Mouse (Mus musculus): ENCODE measurements around the gene Rtkn. TPM values are rescaled to one million over a fixed set of nuclear protein-coding genes. Genes with fewer than 3 reads are reported as not detected.
"Not testable (repeated sequence)": the region's sequence is repeated elsewhere in the genome, so short reads cannot be mapped to it uniquely, and the experiment has no call there.

The Rtkn gene
- polyA plus RNA-seq, 1 experiment from 2014 or later, result 62.6 TPM

DNA sequence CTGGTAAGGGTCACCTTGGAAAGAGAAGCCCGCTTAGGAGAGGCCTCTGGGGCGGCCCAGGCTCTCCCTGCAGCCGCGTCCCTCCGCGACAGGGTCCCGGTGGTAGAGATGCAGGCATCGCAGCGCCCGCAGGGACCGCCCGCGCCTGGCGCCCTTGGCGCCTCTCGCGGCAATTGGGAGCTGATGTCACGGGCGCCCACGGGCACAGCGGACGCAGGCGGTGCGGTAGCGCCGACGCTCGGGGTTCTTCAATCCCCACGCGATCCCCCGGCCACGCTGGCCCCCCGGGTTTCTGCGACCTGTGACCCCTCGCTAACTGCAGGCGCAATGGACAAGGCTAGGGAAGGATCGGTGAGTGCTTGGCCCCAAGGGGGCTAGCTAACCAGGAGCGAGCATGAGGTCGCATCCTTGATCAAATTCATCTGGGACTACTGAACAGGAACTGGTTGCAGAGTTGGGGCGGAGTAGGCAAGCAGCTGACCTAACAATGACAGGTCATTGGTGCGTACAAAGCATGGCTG lies 7.0 kb downstream of the Rtkn start:
- Histone ChIP-seq H3K9me3 (no peaks in the 10 kb centered on the region), H3K4me2 (peak overlapping the region; percentile 73), H3K4me3 (replicated peaks) (peak overlapping the region; percentile 36), H3K27me3 (no peaks in the 10 kb centered on the region; the same call in 1 of the 2 replicates), H3K27ac (no peak overlapping the region), H3K36me3 (peaks cover 29% of the 10 kb centered on the region), H3K4me1 (replicated peaks) (peaks cover 68% of the 10 kb centered on the region), H3K9ac (replicated peaks) (peak overlapping the region; percentile 61)
- WGBS, result 4% methylated on average over 41 of the region's 41 CpGs
- ATAC-seq (ENCODE audit: insufficient number of reproducible peaks, insufficient read depth, low FRiP score, low TSS enrichment, low read depth), result no peak

DNA sequence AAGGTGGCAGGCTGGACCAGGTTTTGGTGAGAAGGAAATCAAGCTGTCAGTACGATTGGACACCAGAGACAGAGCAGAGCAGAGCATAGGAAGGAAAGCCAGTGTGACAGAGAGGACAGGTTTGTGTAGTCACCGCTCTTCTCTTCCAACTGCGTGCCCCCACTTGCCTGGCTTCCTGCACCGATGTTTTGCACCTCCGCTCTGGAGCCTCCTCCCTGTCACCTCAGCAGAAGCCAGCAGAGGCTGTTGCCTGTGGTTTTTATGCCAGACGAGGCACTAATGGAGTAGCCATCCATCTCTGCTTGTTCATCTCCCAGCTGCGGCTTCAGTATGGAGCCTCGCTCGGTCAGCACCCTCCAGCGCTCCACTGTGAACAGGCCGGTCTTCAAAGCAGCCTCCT lies 7.6 kb downstream of the Rtkn start:
- Histone ChIP-seq H3K36me3 (peaks cover 35% of the 10 kb centered on the region), H3K4me2 (peak overlapping the region; percentile 73), H3K4me3 (replicated peaks) (no peak overlapping the region), H3K9me3 (no peaks in the 10 kb centered on the region), H3K27me3 (no peaks in the 10 kb centered on the region; the same call in 1 of the 2 replicates), H3K27ac (no peak overlapping the region), H3K9ac (replicated peaks) (no peak overlapping the region), H3K4me1 (replicated peaks) (peaks cover 65% of the 10 kb centered on the region)
- no peak for ATAC-seq (ENCODE audit: insufficient number of reproducible peaks, insufficient read depth, low FRiP score, low TSS enrichment, low read depth)
- WGBS, result 35% methylated on average over 11 of the region's 11 CpGs

DNA sequence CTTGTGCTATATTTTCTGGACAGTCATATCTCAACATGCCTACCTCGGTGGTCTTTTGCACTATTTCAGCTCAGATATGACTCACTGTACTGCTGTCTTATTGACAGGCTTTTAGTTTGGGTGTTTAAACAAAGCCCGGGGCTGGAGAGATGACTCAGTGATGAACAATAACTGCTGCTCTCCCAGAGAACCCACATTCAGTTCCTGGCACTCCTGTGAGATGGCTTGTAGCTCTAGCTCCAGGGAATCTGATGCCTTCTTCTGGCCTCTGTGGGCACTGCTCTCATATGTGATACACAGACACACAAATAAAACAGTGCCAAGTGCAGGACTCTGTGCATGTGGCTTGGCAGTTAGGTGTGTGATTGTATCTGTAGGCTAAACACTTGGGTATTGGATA lies 9.9 kb downstream of the Rtkn start:
- 88% methylated on average over 2 of the region's 2 CpGs for WGBS
- no peak for ATAC-seq (ENCODE audit: insufficient number of reproducible peaks, insufficient read depth, low FRiP score, low TSS enrichment, low read depth)
- H3K4me1 ChIP-seq (replicated peaks), result peaks cover 42% of the 10 kb centered on the region
- no peak overlapping the region for H3K4me2 ChIP-seq
- H3K9me3 ChIP-seq, result no peaks in the 10 kb centered on the region
- H3K27me3 ChIP-seq, result no peaks in the 10 kb centered on the region; the same call in 1 of the 2 replicates
- no peak overlapping the region for H3K4me3 ChIP-seq (replicated peaks)
- peak overlapping the region; percentile 60; the same call in 1 of the 2 replicates for H3K27ac ChIP-seq
- H3K9ac ChIP-seq (replicated peaks), result no peak overlapping the region
- H3K36me3 ChIP-seq, result peaks cover 48% of the 10 kb centered on the region

DNA sequence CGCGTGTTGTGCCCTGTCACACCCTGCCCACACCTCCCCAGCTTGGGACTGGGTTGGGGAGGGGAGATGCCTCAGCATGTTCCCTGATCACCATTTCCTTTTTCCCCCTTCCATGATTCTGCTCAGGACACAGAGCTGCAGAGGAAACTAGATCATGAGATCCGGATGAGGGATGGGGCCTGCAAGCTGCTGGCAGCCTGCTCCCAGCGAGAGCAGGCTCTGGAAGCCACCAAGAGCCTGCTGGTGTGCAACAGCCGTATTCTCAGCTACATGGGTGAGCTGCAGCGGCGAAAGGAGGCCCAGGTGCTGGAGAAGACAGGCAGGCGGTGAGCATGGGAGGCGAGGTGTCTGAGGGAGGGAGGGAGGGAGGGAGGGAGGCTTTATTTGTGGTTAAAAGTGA lies 10.5 kb downstream of the Rtkn start:
- Histone ChIP-seq H3K9ac (replicated peaks) (0 out of 2 replicates have a peak overlapping the region, but pooled peaks have one; percentile 8), H3K4me2 (no peak overlapping the region), H3K9me3 (no peaks in the 10 kb centered on the region), H3K36me3 (peaks cover 54% of the 10 kb centered on the region), H3K27me3 (no peaks in the 10 kb centered on the region; the same call in 1 of the 2 replicates), H3K4me1 (replicated peaks) (peaks cover 39% of the 10 kb centered on the region), H3K4me3 (replicated peaks) (no peak overlapping the region), H3K27ac (peak overlapping the region; percentile 60)
- ATAC-seq (ENCODE audit: insufficient number of reproducible peaks, insufficient read depth, low FRiP score, low TSS enrichment, low read depth), result no peak
- WGBS, result 53% methylated on average over 9 of the region's 9 CpGs

DNA sequence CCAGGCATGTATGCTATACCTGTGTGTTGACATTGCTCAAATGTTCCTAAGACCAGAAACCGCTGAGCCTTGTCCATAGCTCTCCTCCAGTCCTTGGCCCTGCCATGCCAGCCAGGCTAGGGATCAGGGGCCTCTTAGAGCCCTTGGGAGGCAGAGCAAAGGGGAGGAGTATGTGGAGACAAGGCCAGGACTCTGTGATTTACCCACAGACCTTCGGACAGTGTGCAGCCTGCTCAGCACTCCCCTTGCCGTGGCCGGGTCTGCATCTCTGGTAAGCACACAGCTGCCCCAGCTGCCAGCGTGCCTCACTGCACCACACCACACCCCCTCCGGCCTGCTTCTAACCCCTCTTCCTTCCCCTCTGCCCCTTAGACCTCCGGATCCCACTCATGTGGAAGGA lies 12.0 kb downstream of the Rtkn start:
- no peak for ATAC-seq (ENCODE audit: insufficient number of reproducible peaks, insufficient read depth, low FRiP score, low TSS enrichment, low read depth)
- Histone ChIP-seq H3K36me3 (peaks cover 69% of the 10 kb centered on the region), H3K4me1 (replicated peaks) (peaks cover 28% of the 10 kb centered on the region), H3K4me2 (no peak overlapping the region), H3K27me3 (no peaks in the 10 kb centered on the region; the same call in 1 of the 2 replicates), H3K9ac (replicated peaks) (no peak overlapping the region), H3K4me3 (replicated peaks) (no peak overlapping the region), H3K9me3 (no peaks in the 10 kb centered on the region), H3K27ac (peak overlapping the region; percentile 2; the same call in 1 of the 2 replicates)
- WGBS, result 68% methylated on average over 7 of the region's 7 CpGs

DNA sequence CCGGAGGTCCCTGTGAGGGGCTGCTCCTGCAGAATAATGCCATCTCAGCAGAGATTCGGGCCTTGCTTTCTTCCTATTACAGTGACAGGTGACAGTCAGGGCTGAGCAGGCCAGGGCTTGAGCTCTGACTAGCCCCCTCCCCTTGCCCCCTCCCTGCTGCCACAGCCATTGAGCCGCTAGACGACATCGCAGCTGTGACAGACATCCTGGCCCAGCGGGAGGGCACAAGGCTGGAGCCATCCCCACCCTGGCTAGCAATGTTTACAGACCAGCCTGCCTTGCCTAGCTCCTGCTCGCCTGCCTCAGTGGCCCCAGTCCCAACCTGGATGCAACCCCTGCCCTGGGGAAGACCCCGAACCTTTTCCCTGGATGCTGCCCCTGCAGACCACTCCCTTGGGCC lies 16.5 kb downstream of the Rtkn start:
- H3K4me1 ChIP-seq (replicated peaks), result peaks cover 24% of the 10 kb centered on the region

DNA sequence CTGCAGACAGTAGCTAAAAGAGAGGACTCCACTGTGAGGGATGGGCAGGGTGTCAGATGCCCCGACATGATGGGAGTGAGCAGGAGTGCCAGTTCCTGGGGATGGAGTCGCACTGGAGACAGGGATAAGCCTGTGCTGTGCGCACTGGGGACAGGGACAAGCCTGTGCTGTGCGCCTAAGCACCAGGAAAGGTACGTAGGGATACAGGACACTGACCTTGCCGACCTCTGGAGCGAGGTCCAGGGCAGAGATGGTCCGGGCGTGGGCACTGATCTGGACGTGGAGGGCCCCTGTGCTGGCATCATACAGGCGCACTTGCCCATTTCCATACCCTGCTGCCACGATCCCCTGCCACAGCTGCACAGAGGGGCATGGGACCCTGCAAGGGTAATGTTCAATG lies 17.8 kb downstream of the Rtkn start:
- Histone ChIP-seq H3K27ac (no peak overlapping the region), H3K9ac (replicated peaks) (no peak overlapping the region), H3K4me3 (replicated peaks) (no peak overlapping the region), H3K36me3 (peaks cover 57% of the 10 kb centered on the region), H3K4me2 (no peak overlapping the region), H3K4me1 (replicated peaks) (peaks cover 21% of the 10 kb centered on the region), H3K27me3 (no peaks in the 10 kb centered on the region), H3K9me3 (no peaks in the 10 kb centered on the region)
- ATAC-seq (ENCODE audit: insufficient number of reproducible peaks, insufficient read depth, low FRiP score, low TSS enrichment, low read depth), result no peak
- 87% methylated on average over 12 of the region's 12 CpGs for WGBS

More for the DNA sequence above, 16.5 kb downstream of the Rtkn start:
- Histone ChIP-seq H3K27me3 (no peaks in the 10 kb centered on the region), H3K9me3 (no peaks in the 10 kb centered on the region), H3K4me3 (replicated peaks) (no peak overlapping the region), H3K9ac (replicated peaks) (no peak overlapping the region), H3K36me3 (peaks cover 70% of the 10 kb centered on the region), H3K27ac (no peak overlapping the region), H3K4me2 (no peak overlapping the region)
- WGBS, result 32% methylated on average over 8 of the region's 8 CpGs
- ATAC-seq (ENCODE audit: insufficient number of reproducible peaks, insufficient read depth, low FRiP score, low TSS enrichment, low read depth), result no peak

DNA sequence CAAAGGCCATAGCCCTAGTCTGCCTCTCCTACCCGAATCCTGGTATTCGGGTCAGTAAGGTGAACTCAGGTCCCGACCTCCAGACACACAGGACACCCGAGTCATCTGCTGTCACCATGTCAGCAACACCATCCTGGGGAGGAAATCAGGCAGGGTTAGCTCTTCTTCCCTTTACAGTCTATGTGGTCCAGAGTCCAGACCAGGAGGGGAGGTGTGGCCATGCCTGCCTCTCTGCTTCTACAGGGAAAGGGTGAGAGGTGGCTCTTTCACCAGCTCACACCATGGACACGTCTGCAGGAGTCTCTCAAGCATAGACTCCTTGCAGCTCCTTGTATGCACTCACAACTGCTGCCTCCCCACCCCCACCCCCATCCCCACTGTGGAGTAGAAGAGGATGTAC lies 18.2 kb downstream of the Rtkn start:
- no peak overlapping the region for H3K27ac ChIP-seq
- H3K27me3 ChIP-seq, result no peaks in the 10 kb centered on the region
- H3K9ac ChIP-seq (replicated peaks), result no peak overlapping the region
- no peak for ATAC-seq (ENCODE audit: insufficient number of reproducible peaks, insufficient read depth, low FRiP score, low TSS enrichment, low read depth)
- H3K9me3 ChIP-seq, result no peaks in the 10 kb centered on the region
- peaks cover 21% of the 10 kb centered on the region for H3K4me1 ChIP-seq (replicated peaks)
- H3K36me3 ChIP-seq, result peaks cover 52% of the 10 kb centered on the region
- no peak overlapping the region for H3K4me3 ChIP-seq (replicated peaks)
- no peak overlapping the region for H3K4me2 ChIP-seq
- 74% methylated on average over 5 of the region's 5 CpGs for WGBS

DNA sequence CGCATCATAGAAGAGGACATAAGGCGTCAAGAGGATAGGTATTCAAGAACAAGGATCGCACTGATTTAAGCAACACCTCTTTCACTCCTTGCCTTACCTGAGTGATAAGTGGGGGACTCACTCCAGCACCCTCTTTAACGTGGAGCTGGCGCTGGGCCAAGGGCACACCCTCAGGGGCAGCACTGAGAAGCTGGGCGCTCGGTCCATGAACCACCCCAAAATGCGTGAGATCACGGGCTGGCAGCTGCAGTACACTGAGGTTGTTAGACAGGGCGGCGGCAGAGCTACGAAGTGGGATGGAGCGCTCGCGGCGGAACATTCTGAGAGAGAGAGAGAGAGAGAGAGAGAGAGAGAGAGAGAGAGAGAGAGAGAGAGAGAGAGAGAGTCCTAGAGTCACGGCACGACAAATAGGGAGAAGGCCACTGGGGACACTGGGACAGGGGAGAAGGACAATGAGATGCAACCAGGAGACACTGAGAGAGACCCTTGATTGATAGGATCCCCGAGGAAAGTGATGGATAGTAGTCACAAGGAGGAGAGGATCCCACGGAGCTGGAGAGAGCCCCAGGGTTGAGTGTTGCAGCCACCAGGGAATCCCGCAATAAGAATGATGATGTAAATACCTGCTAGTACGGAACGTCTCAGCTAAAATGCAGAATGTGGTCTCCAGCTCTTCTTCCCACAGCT lies 20.4 kb downstream of the Rtkn start:
- H3K27ac ChIP-seq, result no peak overlapping the region
- peaks cover 30% of the 10 kb centered on the region for H3K36me3 ChIP-seq
- H3K4me2 ChIP-seq, result peak overlapping the region; percentile 86
- H3K27me3 ChIP-seq, result peaks cover 10% of the 10 kb centered on the region
- H3K9me3 ChIP-seq, result no peaks in the 10 kb centered on the region
- peak overlapping the region; percentile 57 for H3K4me3 ChIP-seq (replicated peaks)
- peaks cover 21% of the 10 kb centered on the region for H3K4me1 ChIP-seq (replicated peaks)
- WGBS, result 8% methylated on average over 23 of the region's 23 CpGs
- ATAC-seq (ENCODE audit: insufficient number of reproducible peaks, insufficient read depth, low FRiP score, low TSS enrichment, low read depth), result peak; percentile 21; the same call in 1 of the 2 replicates
- peak overlapping the region; percentile 67 for H3K9ac ChIP-seq (replicated peaks)

DNA sequence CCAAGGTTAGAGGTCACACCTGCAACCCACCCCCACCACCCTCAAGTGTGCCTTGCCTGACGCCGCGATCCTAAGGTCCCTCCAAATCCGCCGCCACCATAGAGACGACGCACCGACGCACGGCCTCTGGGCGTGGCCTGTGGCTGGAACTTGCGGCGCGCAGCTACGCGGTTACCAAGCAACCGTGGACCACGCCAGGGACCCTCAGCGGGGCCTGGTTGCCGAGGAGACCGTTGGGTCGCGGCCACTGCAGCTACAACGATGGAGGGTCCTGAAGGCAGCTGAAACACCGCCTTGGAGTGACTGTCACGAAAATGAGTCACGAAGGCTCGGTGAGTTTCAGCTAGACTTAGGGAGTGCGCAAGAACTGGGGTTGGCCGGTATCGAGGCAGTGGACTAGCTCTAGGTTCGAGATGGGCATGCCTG lies 21.0 kb downstream of the Rtkn start, which contains the start of the genes Wdr54 and 1700003E16Rik:
Gene Wdr54, minus strand, starts transcription at position 139 of the 426 bp plus-strand sequence.
Gene 1700003E16Rik, plus strand, starts transcription at position 146 of the 426 bp plus-strand sequence.
- peak; percentile 89 for ATAC-seq (ENCODE audit: insufficient number of reproducible peaks, insufficient read depth, low FRiP score, low TSS enrichment, low read depth)
- Histone ChIP-seq H3K4me3 (replicated peaks) (peak within 1 kb of the TSS; percentile 57), H3K4me1 (replicated peaks) (peaks cover 21% of the 10 kb centered on the region), H3K36me3 (peaks cover 24% of the 10 kb centered on the region), H3K4me2 (peak within 1 kb of the TSS; percentile 86), H3K27me3 (peaks cover 16% of the 10 kb centered on the region), H3K9me3 (no peaks in the 10 kb centered on the region), H3K9ac (replicated peaks) (peak within 1 kb of the TSS; percentile 67), H3K27ac (no peak within 1 kb of the TSS)
- WGBS, result 2% methylated on average over 32 of the region's 32 CpGs

DNA sequence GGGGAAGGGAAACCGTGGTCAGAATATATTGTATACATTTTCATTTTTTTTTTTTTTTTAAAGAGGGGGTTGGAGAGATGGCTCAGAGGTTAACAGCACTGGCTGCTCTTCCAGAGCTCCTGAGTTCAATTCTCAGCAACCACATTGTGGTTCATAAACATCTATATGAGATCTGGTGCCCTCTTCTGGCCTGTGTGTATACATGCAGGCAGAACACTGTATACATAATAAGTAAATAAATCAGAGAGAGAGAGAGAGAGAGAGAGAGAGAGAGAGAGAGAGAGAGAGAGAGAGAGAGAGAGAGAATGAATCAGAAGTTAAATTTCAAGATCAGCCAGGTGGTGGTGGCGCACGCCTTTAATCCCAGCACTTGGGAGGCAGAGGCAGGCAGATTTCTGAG lies 24.2 kb downstream of the Rtkn start:
- H3K4me3 ChIP-seq (replicated peaks); ATAC-seq (ENCODE audit: insufficient number of reproducible peaks, insufficient read depth, low FRiP score, low TSS enrichment, low read depth); H3K9ac ChIP-seq (replicated peaks); H3K4me2 ChIP-seq; H3K9me3 ChIP-seq; H3K36me3 ChIP-seq; H3K27ac ChIP-seq: not testable (repeated sequence)
- Histone ChIP-seq H3K4me1 (replicated peaks) (peaks cover 30% of the 10 kb centered on the region), H3K27me3 (peaks cover 36% of the 10 kb centered on the region)
- WGBS, result 17% methylated on average over 3 of the region's 3 CpGs
